Mouse (Mus musculus) heart, postnatal 14 days (tissue): ENCODE results near the gene Phactr3. TPM values are rescaled to one million over a fixed set of nuclear protein-coding genes. Genes with fewer than 3 reads are reported as not detected.

Experiments used
- DNase-seq, 2 experiments: peaks; one replicate each; pipeline ENCODE4 v3.0.0; 2021 to 2022
- intact Hi-C: fragments of 180-260 bp; cut with DNase I; formaldehyde crosslinking; loops from one replicate; pipeline ENCODE4 v1.15.1; 2025
- total RNA-seq, 2 experiments: library from RNA; stranded (reverse); gene quantifications; 2 replicates each; pipeline ENCODE4 v1.2.3; 2021

The Phactr3 gene
- total RNA-seq, 2 experiments from 2014 or later, result 1.2 to 1.4 TPM

DNA sequence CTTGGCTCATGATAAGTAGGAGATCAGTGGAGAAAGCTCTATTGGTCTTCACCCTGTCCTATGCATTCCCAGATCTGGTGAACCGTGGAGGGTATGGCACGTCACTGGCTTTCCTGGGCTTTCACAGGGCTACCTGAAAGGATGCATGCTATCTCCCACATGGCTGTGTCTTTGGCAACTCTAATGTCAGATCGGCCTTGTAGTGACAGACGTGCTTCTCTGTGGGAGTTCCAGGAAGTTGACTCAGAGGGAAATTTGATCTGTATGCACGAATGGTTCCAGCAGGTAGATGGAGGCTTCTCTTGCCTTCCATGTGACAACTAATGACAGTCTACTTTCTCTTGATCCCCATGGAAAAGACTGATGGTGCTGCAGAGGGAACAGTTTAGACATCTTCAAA lies 65.5 kb downstream of the Phactr3 start:
- intact Hi-C loops, result no loop called here
- no peak for DNase-seq

DNA sequence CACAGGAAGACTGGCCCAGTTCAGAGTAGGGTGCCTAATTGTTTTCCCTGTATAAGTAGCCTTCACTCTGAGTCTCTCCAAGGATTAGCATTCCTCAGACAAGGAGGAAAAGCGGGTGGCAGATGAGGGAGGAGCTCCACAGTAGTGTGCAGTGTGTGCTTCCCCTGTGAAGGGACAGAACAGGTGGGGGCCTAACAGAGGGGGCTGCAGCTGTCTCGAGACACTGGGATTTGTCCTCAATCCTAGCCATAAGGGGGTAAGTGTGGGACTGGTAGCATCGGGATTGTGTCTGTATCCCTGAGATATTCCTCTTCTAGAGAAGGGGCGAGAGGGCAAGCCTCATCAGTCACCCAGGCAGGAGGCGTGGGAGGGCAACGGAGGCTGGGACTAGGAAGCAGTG lies 66.1 kb downstream of the Phactr3 start:
- DNase-seq, result no peak
- intact Hi-C loops, result no loop called here

DNA sequence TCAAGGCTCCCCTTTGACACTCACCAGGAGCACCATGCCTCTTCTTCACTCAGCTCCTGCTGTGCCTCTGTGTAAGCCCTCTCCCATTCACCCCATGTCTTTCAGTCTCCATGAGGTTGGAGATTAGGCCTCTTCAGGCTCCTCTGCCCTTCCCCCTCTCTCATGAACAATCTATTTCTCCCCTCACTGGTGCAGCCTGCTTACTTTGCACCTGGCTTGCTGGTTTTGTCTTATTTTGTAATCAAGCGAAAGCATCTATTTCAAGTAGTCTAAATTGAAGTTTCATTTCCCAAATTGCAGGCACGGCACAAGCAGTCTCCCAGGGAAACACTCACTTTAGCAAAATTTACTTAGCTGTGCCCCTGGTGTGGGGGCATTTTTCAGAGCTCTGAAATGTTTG lies 70.2 kb downstream of the Phactr3 start:
- no peak for DNase-seq
- intact Hi-C loops, result no loop called here

DNA sequence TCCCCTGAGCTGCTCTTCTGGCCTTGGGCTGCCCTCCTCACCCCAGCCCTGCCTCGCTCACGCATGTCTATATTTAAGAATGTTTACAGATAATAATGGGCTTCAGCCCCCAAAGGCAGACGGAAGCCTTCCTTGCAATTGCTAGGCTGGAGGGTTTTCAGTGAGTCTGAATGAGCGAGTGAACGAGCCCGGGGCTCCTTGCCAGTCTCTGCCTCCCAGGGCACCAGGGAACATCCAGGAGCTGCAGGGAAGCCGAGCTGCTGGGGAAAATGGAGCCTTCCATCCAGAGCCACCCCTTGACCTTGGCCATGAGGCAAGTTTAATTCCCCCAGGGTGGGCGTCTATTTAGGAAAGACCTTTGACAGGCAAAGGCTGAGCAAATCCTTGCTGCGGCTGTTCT lies 74.1 kb downstream of the Phactr3 start:
- DNase-seq, result peak in 1 of 2 experiments; percentile 5
- intact Hi-C loops, result no loop called here

DNA sequence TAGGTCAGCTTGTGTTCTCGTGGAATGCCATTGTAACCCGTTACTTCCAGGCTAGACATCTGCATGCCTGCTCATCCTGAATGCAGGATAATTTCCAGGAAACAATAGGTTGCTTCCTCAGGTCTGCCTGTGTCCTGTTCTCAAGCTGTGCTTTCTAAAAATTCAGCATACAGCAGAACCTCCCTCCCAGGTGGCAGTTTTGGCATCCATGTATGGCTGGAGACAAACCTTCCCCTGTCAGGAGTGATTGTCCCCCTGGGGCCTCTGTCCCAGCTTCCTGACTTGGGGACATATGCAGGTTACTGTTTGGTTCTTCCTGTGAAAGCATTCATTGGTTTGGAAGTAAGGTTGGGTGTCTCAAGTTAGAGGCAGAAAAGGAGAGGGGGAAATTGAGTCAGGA lies 74.7 kb downstream of the Phactr3 start:
- DNase-seq, result no peak
- intact Hi-C loops, result no loop called here

DNA sequence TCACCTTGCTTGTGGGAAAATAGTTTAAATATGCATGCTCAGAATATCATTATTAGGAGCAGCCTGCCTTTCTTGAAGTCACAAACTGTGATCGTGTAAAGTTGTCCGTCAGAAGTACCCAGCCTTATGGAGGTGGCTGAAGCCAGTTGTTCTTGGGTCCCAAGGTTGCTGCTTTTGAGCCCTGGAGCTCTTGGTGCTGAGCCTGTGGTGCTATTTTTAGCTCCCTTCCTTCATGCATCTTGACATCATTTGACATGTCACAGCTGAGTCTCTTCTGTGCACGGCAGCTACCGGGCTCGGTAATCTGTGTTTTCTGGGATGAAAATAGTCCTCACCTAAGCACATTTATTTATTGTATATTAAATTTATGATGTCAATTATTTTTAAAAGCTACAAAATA lies 76.1 kb downstream of the Phactr3 start:
- peak in 1 of 2 experiments; percentile 16 for DNase-seq
- intact Hi-C loops, result no loop called here

DNA sequence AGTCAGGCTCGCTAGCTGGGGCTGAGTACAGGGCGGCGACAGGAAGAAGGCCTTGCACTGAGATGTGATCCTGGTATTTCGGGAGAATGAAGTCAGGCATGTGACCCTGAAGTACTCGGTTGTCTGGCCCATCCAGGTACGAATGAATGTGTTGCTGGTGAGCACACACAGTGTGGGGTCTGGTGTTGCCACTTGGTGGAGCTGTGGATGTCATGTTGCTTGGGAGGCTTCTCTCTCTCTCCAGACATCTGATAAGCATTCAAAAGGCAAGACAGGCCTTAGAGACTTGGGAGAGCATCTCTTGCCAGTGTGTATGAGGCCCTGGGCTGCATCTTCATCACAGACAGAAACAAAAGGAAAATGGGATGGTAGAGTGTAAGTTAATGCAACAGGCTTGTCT lies 77.3 kb downstream of the Phactr3 start:
- intact Hi-C loops, result no loop called here

DNA sequence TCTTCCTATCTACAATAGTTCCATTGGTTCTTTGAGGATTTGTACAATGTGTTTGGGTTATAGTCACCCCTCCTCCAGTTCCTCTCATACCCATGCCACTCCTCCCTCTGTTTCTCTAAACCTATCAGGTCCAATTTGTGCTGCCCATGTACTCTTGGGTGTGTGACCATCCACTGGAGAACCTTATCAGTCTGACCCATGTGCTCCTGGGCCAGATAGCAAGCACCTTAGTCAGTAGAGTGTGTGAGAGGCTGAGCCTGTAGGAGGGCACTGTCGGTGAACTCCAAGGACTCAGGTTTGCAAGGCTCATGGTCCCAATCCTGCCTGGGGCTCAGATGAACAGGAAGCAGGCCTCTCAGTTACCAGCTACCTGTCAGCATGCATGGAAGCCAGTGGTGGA lies 78.8 kb downstream of the Phactr3 start:
- intact Hi-C loops, result no loop called here
- DNase-seq, result no peak

More for the DNA sequence above, 77.3 kb downstream of the Phactr3 start:
- no peak for DNase-seq

DNA sequence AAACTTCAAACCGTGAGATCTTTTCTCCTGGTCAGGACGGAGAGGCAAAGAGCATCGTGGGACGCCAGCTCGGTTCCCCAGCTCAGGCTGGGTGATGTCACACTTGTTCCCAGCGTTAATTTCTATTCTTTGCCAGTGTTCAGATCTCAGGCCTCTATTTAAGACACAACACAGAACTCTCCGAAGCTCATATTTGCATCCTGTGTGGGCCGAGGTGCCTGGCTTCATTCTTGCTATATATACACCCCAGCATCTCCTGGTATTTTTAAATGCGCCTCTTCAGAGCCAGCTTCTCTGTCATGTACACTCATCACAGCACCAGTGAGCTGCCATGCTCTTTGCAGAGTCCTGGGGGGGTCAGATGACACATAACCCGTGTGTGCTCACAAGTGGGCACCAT lies 85.7 kb downstream of the Phactr3 start:
- intact Hi-C loops, result no loop called here
- no peak for DNase-seq

DNA sequence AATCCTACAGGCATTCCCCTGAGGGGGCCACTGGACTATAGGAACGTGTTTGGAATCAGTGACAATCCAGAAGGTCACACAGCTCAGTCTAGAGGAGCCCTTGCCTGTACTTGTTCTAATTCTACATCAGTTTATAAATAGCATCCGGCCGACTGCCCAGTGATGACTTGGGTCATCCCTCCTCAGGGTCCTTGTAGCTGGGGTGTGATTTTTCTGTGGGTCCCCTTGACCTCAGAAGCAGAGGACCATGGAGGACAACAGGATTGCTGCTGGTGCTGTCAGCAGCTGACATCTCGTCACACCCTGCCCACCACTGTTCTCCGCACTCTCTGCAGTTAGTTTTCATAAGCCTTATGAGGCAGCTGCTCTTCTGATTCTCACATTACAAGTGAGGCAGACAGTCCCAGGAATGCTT lies 89.4 kb downstream of the Phactr3 start:
- intact Hi-C loops, result no loop called here
- peak; percentile 14 to 56 for DNase-seq

DNA sequence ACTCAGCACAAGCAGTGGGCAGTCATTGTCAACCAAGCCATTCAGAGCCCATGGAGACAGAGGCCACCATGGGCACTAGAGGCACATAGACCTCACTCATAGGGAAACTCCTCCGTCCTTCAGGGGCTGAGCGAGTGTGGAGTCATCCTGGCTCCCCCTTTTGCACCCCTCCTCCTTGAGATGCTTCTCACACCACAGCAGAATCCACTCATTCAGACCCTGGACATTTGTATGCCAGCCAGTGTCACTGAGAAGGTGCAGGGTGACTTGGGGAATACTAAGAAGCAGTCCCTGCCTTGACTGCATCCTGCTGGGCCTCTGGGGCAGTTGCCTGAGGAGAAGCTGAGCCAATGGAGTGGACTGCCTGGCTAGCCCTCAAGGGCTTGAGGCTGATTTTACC lies 95.1 kb downstream of the Phactr3 start:
- intact Hi-C loops, result no loop called here
- DNase-seq, result no peak

DNA sequence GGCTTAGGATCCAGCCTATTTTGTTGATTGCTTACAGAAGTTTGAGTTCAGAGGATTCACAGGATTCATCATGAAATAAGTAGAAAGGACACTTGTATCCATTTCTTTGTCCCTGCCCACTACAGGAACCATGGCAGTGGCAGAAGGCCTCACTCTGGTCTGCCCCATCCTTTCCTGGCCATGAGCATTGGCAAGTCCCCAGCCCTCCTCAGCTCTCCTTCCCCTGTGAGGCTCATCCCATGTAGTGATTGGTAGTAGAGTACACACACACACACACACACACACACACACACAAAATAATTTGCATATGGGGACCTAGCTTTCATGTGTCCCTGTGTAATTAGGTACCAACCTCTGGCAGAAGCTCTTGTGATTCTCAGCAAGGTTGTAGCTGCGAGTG lies 95.8 kb downstream of the Phactr3 start:
- DNase-seq, result no peak
- intact Hi-C loops, result no loop called here

DNA sequence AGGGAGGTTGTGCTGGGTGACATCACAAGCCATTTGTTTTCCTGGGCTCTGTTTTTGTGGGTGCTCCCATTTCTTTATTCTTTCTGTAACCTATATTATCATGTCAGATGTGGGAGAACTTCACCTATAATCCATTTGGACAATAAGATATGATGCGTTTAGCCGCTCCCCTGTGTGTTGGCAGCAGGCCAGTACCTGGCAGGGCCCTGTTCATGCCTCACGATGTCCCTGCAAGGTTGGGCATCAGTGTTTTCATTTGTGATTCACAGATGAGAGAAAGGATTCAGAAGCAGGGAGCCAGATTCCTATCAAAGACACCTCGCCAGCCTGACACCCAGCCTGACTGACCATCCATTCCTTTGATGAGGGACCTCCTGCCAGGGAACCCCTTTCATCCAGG lies 99.7 kb downstream of the Phactr3 start:
- no peak for DNase-seq
- intact Hi-C loops, result no loop called here

DNA sequence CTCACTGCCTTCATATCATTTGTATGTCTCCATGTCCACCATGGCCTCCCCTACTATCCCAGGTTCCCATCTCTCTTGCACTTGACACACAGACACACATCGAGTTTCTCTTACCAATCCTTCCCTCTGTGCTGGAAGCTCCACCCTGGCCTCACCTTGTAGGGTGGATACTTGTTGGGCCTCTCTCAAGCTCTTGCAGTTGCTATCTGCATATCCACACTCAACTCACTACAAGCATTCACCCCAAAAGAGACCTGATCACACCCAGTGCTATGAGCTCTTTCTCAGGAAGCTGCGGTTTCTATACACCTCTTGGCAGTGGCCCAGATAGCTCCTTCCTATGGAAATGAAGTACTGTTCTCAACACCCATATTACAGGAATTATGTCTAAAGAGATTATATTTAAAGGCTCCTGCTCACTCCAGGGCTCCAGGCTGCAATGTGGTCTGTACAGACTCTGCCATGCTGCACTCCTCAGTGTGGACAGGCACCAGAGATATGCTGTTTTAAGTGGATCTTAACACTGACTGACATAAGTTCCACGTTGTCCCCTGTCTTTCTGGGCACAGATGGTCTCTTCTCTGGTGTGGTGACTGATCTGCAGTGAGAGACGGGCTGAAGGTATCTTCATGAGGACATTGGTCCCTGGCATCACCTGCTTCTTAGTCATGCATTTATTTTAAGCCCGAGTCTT lies 100.8 kb downstream of the Phactr3 start:
- intact Hi-C loops, result no loop called here
- DNase-seq, result no peak

DNA sequence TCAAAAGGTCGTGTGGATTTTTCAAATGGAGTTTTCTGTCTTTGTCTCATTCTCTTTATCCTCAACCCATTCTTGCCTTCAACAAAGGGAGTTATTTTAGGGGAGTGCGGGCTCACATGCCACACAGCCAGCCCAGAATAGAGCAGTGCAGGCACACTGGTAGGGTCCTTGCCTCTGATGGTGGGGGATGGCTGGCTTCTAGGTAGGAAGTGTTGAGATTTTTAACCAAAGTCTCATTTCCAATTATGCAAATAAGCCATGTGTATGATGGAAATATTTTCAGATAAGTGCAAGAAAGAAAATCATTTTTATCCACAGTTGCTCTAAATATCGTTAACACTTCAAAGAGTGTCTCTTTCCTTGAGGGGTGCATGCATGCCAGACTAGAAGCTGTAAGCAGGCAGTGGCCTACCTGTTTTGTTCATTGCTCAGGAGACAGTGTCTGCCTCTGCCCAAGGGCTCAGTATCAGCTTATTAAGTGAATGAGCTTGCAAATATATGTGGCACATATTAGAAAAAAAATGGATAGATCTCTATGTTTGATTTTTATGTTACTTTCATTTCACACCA lies 101.5 kb downstream of the Phactr3 start:
- intact Hi-C loops, result no loop called here
- no peak for DNase-seq

DNA sequence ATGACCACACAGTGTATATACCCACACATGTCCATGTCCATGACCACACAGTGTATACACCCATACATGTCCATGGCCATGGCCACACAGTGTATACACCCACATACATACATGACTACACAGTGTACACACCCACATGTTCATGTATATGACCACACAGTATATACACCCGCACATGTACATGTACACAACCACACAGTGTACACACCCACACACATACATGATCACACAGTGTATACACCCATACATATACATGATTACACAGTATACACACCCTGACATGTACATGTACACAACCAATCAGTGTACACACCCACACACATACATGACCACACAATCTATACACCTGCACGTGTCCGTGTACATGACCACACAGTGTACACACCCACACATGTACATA lies 102.2 kb downstream of the Phactr3 start:
- intact Hi-C loops, result no loop called here
- DNase-seq, result no peak

DNA sequence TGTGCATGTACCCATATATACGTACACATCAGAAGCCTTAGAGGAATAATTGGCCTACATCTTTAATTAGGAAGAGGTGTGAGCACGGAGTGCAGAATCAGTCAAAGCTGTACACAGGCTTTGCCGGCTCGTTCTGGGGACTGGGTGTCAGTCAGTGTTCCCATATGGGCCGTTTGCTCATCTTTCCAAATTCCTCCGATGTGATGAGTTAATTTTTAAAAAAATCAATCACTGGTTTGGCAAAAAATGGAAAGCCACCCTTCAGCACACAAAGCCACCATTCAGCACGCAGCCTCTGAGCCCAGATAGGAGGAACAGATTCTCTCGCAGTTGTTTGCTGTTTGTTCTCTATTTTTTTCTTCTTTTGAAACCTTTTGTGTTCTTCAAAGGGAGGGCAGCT lies 110.5 kb downstream of the Phactr3 start:
- intact Hi-C loops, result no loop called here
- no peak for DNase-seq

DNA sequence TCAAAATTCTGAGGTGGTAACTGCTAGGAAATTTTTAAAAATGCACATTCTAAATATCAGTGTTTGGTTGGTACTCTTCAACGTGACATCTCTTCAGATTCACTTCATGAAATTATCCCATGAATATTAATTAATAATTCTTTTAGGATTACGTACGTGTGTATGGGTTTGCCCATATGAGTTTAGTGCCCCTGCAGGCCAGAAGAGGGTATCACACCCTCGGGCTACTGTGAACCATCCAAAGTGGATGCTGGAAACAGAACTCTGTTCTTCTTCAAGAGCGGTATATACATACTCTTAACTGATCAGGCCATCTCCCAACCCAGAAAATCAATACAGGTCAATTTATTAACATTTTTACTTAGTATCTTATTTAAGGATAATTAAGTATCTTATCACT lies 114.7 kb downstream of the Phactr3 start:
- DNase-seq, result no peak
- intact Hi-C loops, result no loop called here

DNA sequence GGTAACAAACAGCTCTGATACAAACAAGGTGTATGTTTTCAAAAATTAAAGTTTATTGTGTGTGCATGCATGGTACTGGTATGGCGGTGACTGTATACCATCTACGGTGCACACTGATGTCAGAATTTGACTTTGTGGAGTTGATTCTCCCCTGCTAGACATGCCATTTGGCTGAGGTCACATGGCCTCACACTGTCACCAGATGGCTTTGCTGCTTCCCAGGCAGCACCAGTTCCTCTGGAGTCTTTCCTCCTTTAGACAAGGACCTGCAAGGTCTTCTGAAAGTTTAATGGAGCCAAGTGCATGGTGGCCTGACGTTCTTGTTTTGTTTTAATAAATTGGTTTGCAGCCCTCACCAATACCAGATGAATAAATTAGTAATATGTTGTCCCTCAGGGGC lies 118.3 kb downstream of the Phactr3 start:
- DNase-seq, result no peak

DNA sequence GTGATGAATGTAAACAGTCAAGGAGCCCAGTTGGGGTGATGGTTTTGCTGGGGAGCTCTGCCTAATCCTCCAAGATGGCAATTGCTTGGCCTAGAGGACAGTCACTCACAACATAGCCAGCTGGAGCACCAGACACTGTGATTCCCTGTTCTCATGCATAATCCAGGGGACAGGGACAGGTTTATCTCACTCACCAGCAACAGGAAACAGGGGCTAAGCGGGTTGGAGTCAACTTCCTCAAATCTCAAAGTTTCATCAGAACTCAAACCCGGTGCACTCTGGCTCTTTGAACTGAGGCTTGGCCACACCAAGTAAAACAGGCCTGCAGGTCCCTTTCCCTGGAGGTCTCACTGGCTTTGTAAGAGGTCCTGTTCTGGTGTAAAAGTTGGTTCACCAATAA lies 119.7 kb downstream of the Phactr3 start:
- DNase-seq, result no peak
- intact Hi-C loops, result no loop called here

More for the DNA sequence above, 118.3 kb downstream of the Phactr3 start:
- intact Hi-C loops, result no loop called here

DNA sequence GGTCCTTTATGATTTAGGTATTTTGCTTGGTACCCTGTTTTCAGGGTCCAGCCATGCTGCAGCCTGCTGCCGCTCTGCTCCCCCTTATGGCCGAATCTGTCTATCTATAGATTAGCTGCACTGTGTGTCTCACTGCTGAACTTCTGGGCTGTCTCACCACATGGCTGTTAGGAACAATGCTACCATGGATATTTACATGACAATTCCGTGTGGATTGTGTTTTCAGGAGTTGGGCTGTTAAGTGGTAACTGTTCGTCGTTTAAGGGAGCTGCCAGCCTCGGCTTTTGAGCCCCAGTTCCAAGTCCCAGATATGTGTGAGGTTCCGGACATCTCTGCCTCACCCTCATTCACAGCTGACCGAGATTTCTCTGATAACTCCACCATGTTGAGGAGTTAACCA lies 122.1 kb downstream of the Phactr3 start:
- DNase-seq, result no peak
- intact Hi-C loops, result no loop called here

DNA sequence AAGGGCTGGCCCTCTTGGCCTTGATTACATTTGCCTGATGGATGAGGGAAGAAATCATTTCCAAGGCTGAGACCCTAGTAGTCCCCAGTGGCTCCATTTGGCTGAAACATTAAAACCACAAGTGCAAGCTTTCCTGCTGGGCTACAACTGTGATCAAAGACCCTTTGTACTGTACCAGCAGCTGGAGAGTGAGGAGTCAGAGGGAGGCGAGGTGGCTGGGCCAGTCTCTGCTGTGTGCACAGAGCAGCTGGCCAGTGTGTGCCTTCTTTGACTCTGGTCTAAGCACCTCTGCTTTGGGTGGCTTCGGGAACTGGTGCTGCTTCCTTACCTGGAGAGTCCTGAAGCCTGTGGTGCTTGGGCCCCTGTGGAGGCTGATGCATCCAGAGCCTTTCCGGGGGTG lies 122.6 kb downstream of the Phactr3 start:
- intact Hi-C loops, result no loop called here
- DNase-seq, result no peak

DNA sequence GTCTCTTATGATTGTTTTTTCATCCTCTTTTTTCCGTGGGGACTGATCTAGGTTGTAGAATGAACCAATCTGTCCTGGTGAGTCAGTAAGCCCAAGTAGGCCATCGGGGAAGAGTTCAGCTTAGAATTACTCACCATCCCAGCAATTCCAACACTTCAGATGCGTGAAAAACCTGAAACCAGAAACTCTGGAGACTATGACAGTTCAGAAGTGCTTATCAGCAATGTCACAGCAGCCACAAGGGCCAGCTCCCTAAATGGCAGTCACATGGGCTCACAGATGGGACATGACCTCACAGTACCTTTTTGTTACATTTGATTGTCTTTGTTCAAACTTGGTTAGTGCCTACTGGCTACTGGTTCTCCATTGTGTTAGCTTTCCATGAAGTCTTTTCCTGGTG lies 124.2 kb downstream of the Phactr3 start:
- intact Hi-C loops, result no loop called here
- DNase-seq, result no peak
